Mouse (Mus musculus) lung, postnatal 0 days (tissue): ENCODE data around the gene Slc38a5.

Experiments
- CTCF ChIP-seq: IDR thresholded peaks from 2 replicates; pipeline ENCODE4 v1.5.1; 2016; ENCODE audit warnings: antibody characterized with exemption, mild to moderate bottlenecking
- EP300 ChIP-seq: IDR thresholded peaks from 2 replicates; pipeline ENCODE4 v1.6.1; 2016; ENCODE audit warnings: antibody characterized with exemption, mild to moderate bottlenecking, control low read depth

GRCm38 (mm10) chrX:8327124-8327523 lies 56.2 kb downstream of the Slc38a5 start, which contains the start of gene Ssxb10:
- TF ChIP-seq CTCF (no peak), EP300 (no peak)
